Mouse (Mus musculus): ENCODE results near the gene Ctnnd1.

- no peak for TF ChIP-seq MYC (IDR thresholded peaks at IDR 0.05; ENCODE audit: low read depth, low read length)
- no peak for TF ChIP-seq USF1 (IDR thresholded peaks at IDR 0.05; ENCODE audit: low read depth, low read length)
- TF ChIP-seq CTCF (IDR thresholded peaks at IDR 0.05 in 2 of 3, conservative IDR thresholded peaks at IDR 0.05 in 1 of 3; ENCODE audit: control insufficient read depth in 1 of 3, insufficient read depth in 1 of 3, low read depth in 2 of 3, low read length in 3 of 3, poor library complexity in 1 of 3, severe bottlenecking in 1 of 3), result no peak
- no peak for TF ChIP-seq POLR2A (IDR thresholded peaks at IDR 0.05; ENCODE audit: control insufficient read depth in 1 of 2, insufficient read depth in 1 of 2, low read depth in 1 of 2, low read length in 2 of 2, poor library complexity in 1 of 2)
- no peak for TF ChIP-seq NRF1 (IDR thresholded peaks at IDR 0.05; ENCODE audit: insufficient read depth, low read depth, low read length, poor library complexity, severe bottlenecking)
Measured at GRCm38 (mm10) chr2:84632999-84633398, 17.6 kb downstream of the Ctnnd1 start.
